9 mouse cellular contexts compared by ENCODE assay signal in genomic region chr9:66794629-66795463, GRCm38 (mm10). TPM values are rescaled to one million over a fixed set of nuclear protein-coding genes. Genes with fewer than 3 reads are reported as not detected.
A peak's percentile ranks its signal among the peaks of the same experiment; 100 is the strongest.
DNase-seq lines count a peak whose midpoint lies in the region; ATAC-seq and TF ChIP-seq lines count a peak whose summit lies in the region.
"Had no signal": no experiment of that assay in that cellular context is flagged by ENCODE, and none has a peak within 500 bp of the region (broad histone marks: within the 10 kb centered on the region; RNA-seq: fewer than 3 reads in every experiment).

No protein-coding gene starts in this region.

- ATAC-seq in frontal cortex, adult (ENCODE audit: low TSS enrichment), result peak; percentile 14; the same call in 1 of the 2 replicates
- peak; percentile 11 for ATAC-seq in embryonic facial prominence, embryonic 12.5 days (ENCODE audit: insufficient number of reproducible peaks, insufficient read depth, low FRiP score, low TSS enrichment)
- ATAC-seq in kidney, postnatal 0 days (replicated peaks; ENCODE audit: low FRiP score, low read depth), result peak; percentile 11
- peak; percentile 68 for ATAC-seq in neural tube, embryonic 14.5 days (ENCODE audit: low read depth)

- peak overlapping the region; percentile 90 for H3K27ac ChIP-seq in embryonic facial prominence, embryonic 12.5 days
- peak overlapping the region; percentile 90 for H3K27ac ChIP-seq in kidney, postnatal 0 days
- H3K27ac ChIP-seq in neural tube, embryonic 14.5 days (ENCODE audit: low read depth, low read length), result peak overlapping the region; percentile 91

- 0 out of 2 replicates have a peak, but pooled peaks cover 3% of the 10 kb centered on the region for H3K4me1 ChIP-seq in embryonic facial prominence, embryonic 12.5 days
- H3K4me1 ChIP-seq in kidney, postnatal 0 days (replicated peaks; ENCODE audit: insufficient read depth, low read length), result no peaks in the 10 kb centered on the region
- H3K4me1 ChIP-seq in neural tube, embryonic 14.5 days (ENCODE audit: control insufficient read depth, insufficient read depth, low read length), result peaks cover 4% of the 10 kb centered on the region; the same call in 1 of the 2 replicates

- H3K36me3 ChIP-seq in embryonic facial prominence, embryonic 12.5 days, result no peaks in the 10 kb centered on the region
- 0 out of 2 replicates have a peak, but pooled peaks cover 2% of the 10 kb centered on the region for H3K36me3 ChIP-seq in kidney, postnatal 0 days (ENCODE audit: insufficient read depth, low read length)
- H3K36me3 ChIP-seq in neural tube, embryonic 14.5 days (ENCODE audit: control insufficient read depth, insufficient read depth, low read length), result 0 out of 2 replicates have a peak, but pooled peaks cover 4% of the 10 kb centered on the region

- no peaks in the 10 kb centered on the region for H3K27me3 ChIP-seq in embryonic facial prominence, embryonic 12.5 days
- H3K27me3 ChIP-seq in kidney, postnatal 0 days (ENCODE audit: insufficient read depth, low read length), result no peaks in the 10 kb centered on the region
- H3K27me3 ChIP-seq in neural tube, embryonic 14.5 days (ENCODE audit: control insufficient read depth, insufficient read depth, low read length), result no peaks in the 10 kb centered on the region
- H3K27me3 ChIP-seq: Patski had no signal

- H3K9ac ChIP-seq in embryonic facial prominence, embryonic 12.5 days, result peak overlapping the region; percentile 63
- peak overlapping the region; percentile 65 for H3K9ac ChIP-seq in kidney, postnatal 0 days (ENCODE audit: low read depth, low read length)
- H3K9ac ChIP-seq in neural tube, embryonic 14.5 days (replicated peaks; ENCODE audit: low read depth, low read length), result peak overlapping the region; percentile 88

- DNase-seq in frontal cortex, adult 2 months (ENCODE audit: extremely low spot score in 1 of 2, low spot score in 1 of 2), result no peak
- DNase-seq in 416B (ENCODE audit: low read depth), result peak; percentile 24
- no peak for DNase-seq in kidney, postnatal 0 days (ENCODE audit: low spot score)
- DNase-seq in gastrocnemius, postnatal 25 days, result no peak
- no peak for DNase-seq in left cerebral cortex, adult 11 months (ENCODE audit: low spot score)

- H3K4me3 ChIP-seq in embryonic facial prominence, embryonic 12.5 days, result peak overlapping the region; percentile 61
- H3K4me3 ChIP-seq in kidney, postnatal 0 days (replicated peaks; ENCODE audit: low read depth, low read length), result peak overlapping the region; percentile 59
- peak overlapping the region; percentile 71 for H3K4me3 ChIP-seq in neural tube, embryonic 14.5 days (ENCODE audit: low read depth, low read length)

- WGBS in embryonic facial prominence, embryonic 12.5 days, result 2% methylated on average over 43 of the region's 43 CpGs
- WGBS in kidney, postnatal 0 days, result 1% methylated on average over 43 of the region's 43 CpGs
- 3% methylated on average over 38 of the region's 43 CpGs for WGBS in neural tube, embryonic 14.5 days

- peak overlapping the region; percentile 61 for H3K4me2 ChIP-seq in embryonic facial prominence, embryonic 12.5 days (replicated peaks)
- peak overlapping the region; percentile 80 for H3K4me2 ChIP-seq in kidney, postnatal 0 days (ENCODE audit: low read length)
- peak overlapping the region; percentile 83 for H3K4me2 ChIP-seq in neural tube, embryonic 14.5 days (ENCODE audit: low read depth, low read length)

- H3K9me3 ChIP-seq in embryonic facial prominence, embryonic 12.5 days, result no peaks in the 10 kb centered on the region
- H3K9me3 ChIP-seq in kidney, postnatal 0 days (replicated peaks; ENCODE audit: low read length), result no peaks in the 10 kb centered on the region
- no peaks in the 10 kb centered on the region for H3K9me3 ChIP-seq in neural tube, embryonic 14.5 days (ENCODE audit: control insufficient read depth, low read length)

- no peak for TF ChIP-seq CTCF in kidney, postnatal 0 days (IDR thresholded peaks at IDR 0.05; ENCODE audit: low read depth)

RNA-seq across cellular contexts. Expression of gene Aph1b, which starts 0.4 kb away (rescaled TPM):
- 16.5 and 18.1 TPM in 2 replicates for polyA plus RNA-seq in frontal cortex, adult 2 months (2012; rRNA removed)
- polyA plus RNA-seq in embryonic facial prominence, embryonic 12.5 days (2016; fragmentation: Nextera tagmentation; extraction: Ambion mirVana), result 11.4 and 12.2 TPM in 2 replicates
- 10.9 and 11.7 TPM in 2 replicates for polyA plus RNA-seq in kidney, postnatal 0 days (2015; fragmentation: Nextera tagmentation; extraction: Ambion mirVana)
- 27.4 and 29.3 TPM in 2 replicates for polyA plus RNA-seq in neural tube, embryonic 14.5 days (2014; fragmentation: Nextera tagmentation; extraction: Ambion mirVana)
- total RNA-seq in gastrocnemius, postnatal 25 days (2021), result 1 to 10 TPM; 1.6 to 3.1 TPM

RNA-seq across cellular contexts. Expression of gene Gm10647, which starts 2.0 kb away (rescaled TPM):
- 0.42 and 0.44 TPM in 2 replicates for polyA plus RNA-seq in frontal cortex, adult 2 months (2012; rRNA removed)
- 0.97 and 0.99 TPM in 2 replicates for polyA plus RNA-seq in embryonic facial prominence, embryonic 12.5 days (2016; fragmentation: Nextera tagmentation; extraction: Ambion mirVana)
- polyA plus RNA-seq in kidney, postnatal 0 days (2015; fragmentation: Nextera tagmentation; extraction: Ambion mirVana), result 0.29 and 0.40 TPM in 2 replicates
- polyA plus RNA-seq in neural tube, embryonic 14.5 days (2014; fragmentation: Nextera tagmentation; extraction: Ambion mirVana), result 0.30 and 0.80 TPM in 2 replicates
- under 1 TPM in 1 of 2 experiments, not detected in 1; 0.35 TPM for total RNA-seq in gastrocnemius, postnatal 25 days (2021)

RNA-seq across cellular contexts. Expression of gene Aph1c, which starts 39.7 kb away (rescaled TPM):
- 7.1 and 7.2 TPM in 2 replicates for polyA plus RNA-seq in frontal cortex, adult 2 months (2012; rRNA removed)
- 2.9 and 3.1 TPM in 2 replicates for polyA plus RNA-seq in embryonic facial prominence, embryonic 12.5 days (2016; fragmentation: Nextera tagmentation; extraction: Ambion mirVana)
- polyA plus RNA-seq in kidney, postnatal 0 days (2015; fragmentation: Nextera tagmentation; extraction: Ambion mirVana), result 23.1 and 25.6 TPM in 2 replicates
- polyA plus RNA-seq in neural tube, embryonic 14.5 days (2014; fragmentation: Nextera tagmentation; extraction: Ambion mirVana), result 2.3 and 4.0 TPM in 2 replicates
- 1 to 10 TPM in 1 of 2 experiments, under 1 TPM in 1; 0.54 to 1.3 TPM for total RNA-seq in gastrocnemius, postnatal 25 days (2021)

Comparison
In these comparisons a context has a peak if more than half of its experiments do, and no peak if none do; other contexts are left out.
1. ATAC-seq: peak in every context shown above with its lines; median percentile 68 in neural tube, embryonic 14.5 days; 14 in frontal cortex, adult; 11 in embryonic facial prominence, embryonic 12.5 days; 11 in kidney, postnatal 0 days.